Mouse (Mus musculus): ENCODE results near the gene Picalm. TPM values are rescaled to one million over a fixed set of nuclear protein-coding genes. Genes with fewer than 3 reads are reported as not detected.
"Not testable (repeated sequence)": the region's sequence is repeated elsewhere in the genome, so short reads cannot be mapped to it uniquely, and the experiment has no call there.

Picalm gene
- polyA plus RNA-seq, 1 experiment from 2014 or later = 30.6 TPM

- H3K4me3 ChIP-seq (ENCODE audit: low read depth, low read length) = no peak overlapping the region
- no peak overlapping the region for H3K9ac ChIP-seq (replicated peaks)
- WGBS (ENCODE audit: insufficient replicate concordance) = 65% methylated on average over 1 of the region's 1 CpGs
- H3K9me3 ChIP-seq (ENCODE audit: low read length) = no peaks in the 10 kb centered on the region
- DNase-seq (no peak), ATAC-seq (no peak)
- TF ChIP-seq EP300 (IDR thresholded peaks at IDR 0.05; ENCODE audit: low read depth) = no peak
- no peak for TF ChIP-seq CTCF (IDR thresholded peaks at IDR 0.05; ENCODE audit: low read depth)
- H3K4me2 ChIP-seq (ENCODE audit: low read depth, low read length) = no peak overlapping the region
- no peak overlapping the region for H3K27ac ChIP-seq (ENCODE audit: low read depth)
- no peaks in the 10 kb centered on the region for H3K27me3 ChIP-seq (ENCODE audit: insufficient read depth, low read length)
- peaks cover 79% of the 10 kb centered on the region for H3K36me3 ChIP-seq (replicated peaks; ENCODE audit: insufficient read depth, low read length)
- H3K4me1 ChIP-seq (ENCODE audit: insufficient read depth) = no peaks in the 10 kb centered on the region
Observed at GRCm38 (mm10) chr7:90164276-90164675, 34.3 kb downstream of the Picalm start.

- WGBS (ENCODE audit: insufficient replicate concordance) = 61% methylated on average over 1 of the region's 1 CpGs
- H3K4me3 ChIP-seq (ENCODE audit: low read depth, low read length) = no peak overlapping the region
- no peak for DNase-seq
- H3K36me3 ChIP-seq (replicated peaks; ENCODE audit: insufficient read depth, low read length) = peaks cover 79% of the 10 kb centered on the region
- no peaks in the 10 kb centered on the region for H3K27me3 ChIP-seq (ENCODE audit: insufficient read depth, low read length)
- H3K4me1 ChIP-seq (ENCODE audit: insufficient read depth) = no peaks in the 10 kb centered on the region
- no peak for ATAC-seq
- no peaks in the 10 kb centered on the region for H3K9me3 ChIP-seq (ENCODE audit: low read length)
- H3K9ac ChIP-seq (replicated peaks) = no peak overlapping the region
- TF ChIP-seq CTCF (IDR thresholded peaks at IDR 0.05; ENCODE audit: low read depth) = no peak
- TF ChIP-seq EP300 (IDR thresholded peaks at IDR 0.05; ENCODE audit: low read depth) = no peak
- no peak overlapping the region for H3K27ac ChIP-seq (ENCODE audit: low read depth)
- no peak overlapping the region for H3K4me2 ChIP-seq (ENCODE audit: low read depth, low read length)
Observed at GRCm38 (mm10) chr7:90165970-90166369, 36.0 kb downstream of the Picalm start.

- H3K9me3 ChIP-seq (ENCODE audit: low read length); DNase-seq; H3K27ac ChIP-seq (ENCODE audit: low read depth); ATAC-seq; H3K4me1 ChIP-seq (ENCODE audit: insufficient read depth); H3K4me3 ChIP-seq (ENCODE audit: low read depth, low read length); H3K4me2 ChIP-seq (ENCODE audit: low read depth, low read length); H3K9ac ChIP-seq (replicated peaks); H3K27me3 ChIP-seq (ENCODE audit: insufficient read depth, low read length): not testable (repeated sequence)
- 84% methylated on average over 10 of the region's 10 CpGs for whole genome bisulfite sequencing (ENCODE audit: insufficient replicate concordance)
- H3K36me3 ChIP-seq (replicated peaks; ENCODE audit: insufficient read depth, low read length) = peaks cover 74% of the 10 kb centered on the region
Observed at GRCm38 (mm10) chr7:90167777-90168176, 37.8 kb downstream of the Picalm start.

- H3K36me3 ChIP-seq (replicated peaks; ENCODE audit: insufficient read depth, low read length) = peaks cover 67% of the 10 kb centered on the region
- H3K27ac ChIP-seq (ENCODE audit: low read depth) = no peak overlapping the region
- H3K4me1 ChIP-seq (ENCODE audit: insufficient read depth) = no peaks in the 10 kb centered on the region
- no peaks in the 10 kb centered on the region for H3K27me3 ChIP-seq (ENCODE audit: insufficient read depth, low read length)
- H3K4me3 ChIP-seq (ENCODE audit: low read depth, low read length) = no peak overlapping the region
- DNase-seq (no peak), ATAC-seq (no peak)
- no peak overlapping the region for H3K9ac ChIP-seq (replicated peaks)
- H3K4me2 ChIP-seq (ENCODE audit: low read depth, low read length) = no peak overlapping the region
- TF ChIP-seq CTCF (IDR thresholded peaks at IDR 0.05; ENCODE audit: low read depth) = no peak
- no peak for TF ChIP-seq EP300 (IDR thresholded peaks at IDR 0.05; ENCODE audit: low read depth)
- 100% methylated on average over 1 of the region's 1 CpGs for WGBS (ENCODE audit: insufficient replicate concordance)
- no peaks in the 10 kb centered on the region for H3K9me3 ChIP-seq (ENCODE audit: low read length)
Observed at GRCm38 (mm10) chr7:90173778-90174177, 43.8 kb downstream of the Picalm start.

- Histone ChIP-seq H3K9ac (replicated peaks) (no peak overlapping the region), H3K9me3 (ENCODE audit: low read length) (no peaks in the 10 kb centered on the region), H3K4me2 (ENCODE audit: low read depth, low read length) (no peak overlapping the region), H3K4me3 (ENCODE audit: low read depth, low read length) (no peak overlapping the region), H3K27me3 (ENCODE audit: insufficient read depth, low read length) (no peaks in the 10 kb centered on the region), H3K4me1 (ENCODE audit: insufficient read depth) (no peaks in the 10 kb centered on the region), H3K27ac (ENCODE audit: low read depth) (no peak overlapping the region), H3K36me3 (replicated peaks; ENCODE audit: insufficient read depth, low read length) (peaks cover 67% of the 10 kb centered on the region)
- WGBS (ENCODE audit: insufficient replicate concordance) = 86% methylated on average over 2 of the region's 2 CpGs
- no peak for TF ChIP-seq EP300 (IDR thresholded peaks at IDR 0.05; ENCODE audit: low read depth)
- no peak for TF ChIP-seq CTCF (IDR thresholded peaks at IDR 0.05; ENCODE audit: low read depth)
- no peak for ATAC-seq
- no peak for DNase-seq
Observed at GRCm38 (mm10) chr7:90175576-90175975, 45.6 kb downstream of the Picalm start.

- peak; percentile 85 for ATAC-seq
- no peak overlapping the region for H3K9ac ChIP-seq (replicated peaks)
- H3K4me2 ChIP-seq (ENCODE audit: low read depth, low read length) = no peak overlapping the region
- H3K9me3 ChIP-seq (ENCODE audit: low read length) = no peaks in the 10 kb centered on the region
- DNase-seq = no peak
- H3K27me3 ChIP-seq (ENCODE audit: insufficient read depth, low read length) = no peaks in the 10 kb centered on the region
- H3K36me3 ChIP-seq (replicated peaks; ENCODE audit: insufficient read depth, low read length) = peaks cover 64% of the 10 kb centered on the region
- no peak overlapping the region for H3K27ac ChIP-seq (ENCODE audit: low read depth)
- no peak for TF ChIP-seq CTCF (IDR thresholded peaks at IDR 0.05; ENCODE audit: low read depth)
- no peak for TF ChIP-seq EP300 (IDR thresholded peaks at IDR 0.05; ENCODE audit: low read depth)
- no peaks in the 10 kb centered on the region for H3K4me1 ChIP-seq (ENCODE audit: insufficient read depth)
- no peak overlapping the region for H3K4me3 ChIP-seq (ENCODE audit: low read depth, low read length)
- 97% methylated on average over 1 of the region's 1 CpGs for WGBS (ENCODE audit: insufficient replicate concordance)
Observed at GRCm38 (mm10) chr7:90180635-90181034, 50.6 kb downstream of the Picalm start.

GRCm38 (mm10) chr7:90200251-90200650 lies 70.2 kb downstream of the Picalm start:
- TF ChIP-seq EP300 (IDR thresholded peaks at IDR 0.05; ENCODE audit: low read depth) (no peak), CTCF (IDR thresholded peaks at IDR 0.05; ENCODE audit: low read depth) (peak; percentile 18; the same call in 1 of the 2 replicates)
- Histone ChIP-seq H3K9ac (replicated peaks) (no peak overlapping the region), H3K4me2 (ENCODE audit: low read depth, low read length) (no peak overlapping the region), H3K27me3 (ENCODE audit: insufficient read depth, low read length) (no peaks in the 10 kb centered on the region), H3K27ac (ENCODE audit: low read depth) (no peak overlapping the region), H3K4me3 (ENCODE audit: low read depth, low read length) (no peak overlapping the region), H3K4me1 (ENCODE audit: insufficient read depth) (no peaks in the 10 kb centered on the region), H3K36me3 (replicated peaks; ENCODE audit: insufficient read depth, low read length) (peaks cover 75% of the 10 kb centered on the region), H3K9me3 (ENCODE audit: low read length) (no peaks in the 10 kb centered on the region)
- ATAC-seq (no peak), DNase-seq (no peak)
- 87% methylated on average over 5 of the region's 5 CpGs for WGBS (ENCODE audit: insufficient replicate concordance)
